Mouse (Mus musculus) G1E-ER4 (cell line): ENCODE results near the gene Phf2. TPM values are rescaled to one million over a fixed set of nuclear protein-coding genes. Genes with fewer than 3 reads are reported as not detected.

Experiments
- GATA1 ChIP-seq: IDR thresholded peaks from one replicate; pipeline ENCODE4 v1.8.0; 2012; ENCODE audit warnings: low read length, inconsistent platforms
- polyA plus RNA-seq: library from polyadenylated mRNA; stranded (reverse); fragments of >175 nt; gene quantifications from 2 replicates; pipeline ENCODE4 v1.2.3, GENCODE M21; 2012

Phf2 gene
- polyA plus RNA-seq, 1 experiment, result 57.8 TPM

DNA sequence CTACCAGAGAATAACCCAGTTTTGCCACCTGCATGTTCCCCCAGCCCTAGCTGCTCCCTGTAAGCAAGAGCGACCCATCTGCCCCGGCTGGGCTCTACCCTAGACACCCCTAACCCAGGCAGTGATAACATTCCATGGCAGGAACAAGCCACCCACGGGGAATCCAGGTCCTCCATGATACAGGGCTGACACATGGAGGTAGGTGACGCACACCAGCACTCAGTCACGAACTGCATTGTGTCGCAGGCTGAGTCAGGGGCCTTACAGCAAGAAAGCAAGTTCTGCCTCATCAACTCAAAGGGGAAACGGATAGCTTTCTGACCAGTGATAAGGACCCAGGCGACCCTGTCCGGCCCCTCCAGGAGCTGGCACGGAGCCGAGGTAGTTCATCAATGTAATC lies 74.0 kb downstream of the Phf2 start:
- TF ChIP-seq GATA1, result no peak

GRCm38 (mm10) chr13:48795711-48796110 lies 75.2 kb downstream of the Phf2 start:
- no peak for TF ChIP-seq GATA1

DNA sequence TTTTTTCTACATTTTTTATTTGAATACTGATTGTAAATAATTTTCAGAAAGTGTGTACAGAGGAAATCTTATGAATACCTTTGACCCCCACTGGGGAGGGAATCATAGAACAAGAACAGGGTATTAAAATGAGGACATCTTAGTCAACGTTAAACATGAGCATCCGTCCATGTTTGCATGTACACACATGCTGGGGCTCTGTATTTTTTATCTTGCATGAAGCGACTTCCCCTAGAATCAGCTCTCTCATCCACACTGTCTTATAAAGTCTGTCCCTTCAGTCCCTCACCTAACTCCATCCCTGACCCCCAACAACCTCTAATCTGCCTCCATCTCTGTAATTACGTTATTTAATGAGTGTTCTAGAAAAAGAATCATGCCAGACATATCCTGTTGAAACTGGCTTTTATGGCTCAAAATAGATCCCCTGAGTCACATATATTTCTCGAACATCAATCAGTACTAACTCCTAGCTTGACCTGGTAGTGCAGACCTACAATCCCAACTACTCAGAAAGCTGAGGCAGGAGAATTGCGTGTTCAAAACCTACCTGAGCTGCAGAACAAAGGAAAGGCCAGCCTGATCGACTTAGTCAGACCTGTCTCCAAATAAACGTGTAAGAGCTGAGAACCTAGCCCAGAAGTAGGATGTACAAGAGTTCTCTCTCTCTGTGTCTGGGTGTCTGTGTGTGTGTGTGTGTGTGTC lies 86.2 kb downstream of the Phf2 start:
- TF ChIP-seq GATA1, result no peak

DNA sequence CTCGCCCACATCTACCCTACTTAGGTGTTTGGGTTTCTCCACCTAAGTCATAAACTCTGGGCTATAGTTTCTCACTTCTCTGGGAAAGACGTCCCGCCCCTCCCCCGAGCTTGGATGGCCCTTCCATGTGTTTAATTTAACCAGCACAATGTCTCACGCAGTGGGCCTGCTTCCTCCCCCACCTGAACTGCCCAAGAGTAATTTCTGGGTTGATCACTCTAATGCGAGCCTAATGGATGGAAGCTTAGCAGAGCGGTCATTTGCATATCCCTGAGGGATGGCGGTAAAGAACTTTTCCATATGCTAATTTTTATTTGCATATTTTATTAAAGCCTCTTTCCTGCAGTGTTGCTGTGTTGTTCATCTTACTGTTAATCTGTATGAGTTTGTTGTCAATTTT lies 86.8 kb downstream of the Phf2 start:
- TF ChIP-seq GATA1, result no peak

GRCm38 (mm10) chr13:48782727-48783725 lies 87.9 kb downstream of the Phf2 start:
- no peak for TF ChIP-seq GATA1

- TF ChIP-seq GATA1, result no peak
Measured at GRCm38 (mm10) chr13:48780345-48781010, 90.4 kb downstream of the Phf2 start.

DNA sequence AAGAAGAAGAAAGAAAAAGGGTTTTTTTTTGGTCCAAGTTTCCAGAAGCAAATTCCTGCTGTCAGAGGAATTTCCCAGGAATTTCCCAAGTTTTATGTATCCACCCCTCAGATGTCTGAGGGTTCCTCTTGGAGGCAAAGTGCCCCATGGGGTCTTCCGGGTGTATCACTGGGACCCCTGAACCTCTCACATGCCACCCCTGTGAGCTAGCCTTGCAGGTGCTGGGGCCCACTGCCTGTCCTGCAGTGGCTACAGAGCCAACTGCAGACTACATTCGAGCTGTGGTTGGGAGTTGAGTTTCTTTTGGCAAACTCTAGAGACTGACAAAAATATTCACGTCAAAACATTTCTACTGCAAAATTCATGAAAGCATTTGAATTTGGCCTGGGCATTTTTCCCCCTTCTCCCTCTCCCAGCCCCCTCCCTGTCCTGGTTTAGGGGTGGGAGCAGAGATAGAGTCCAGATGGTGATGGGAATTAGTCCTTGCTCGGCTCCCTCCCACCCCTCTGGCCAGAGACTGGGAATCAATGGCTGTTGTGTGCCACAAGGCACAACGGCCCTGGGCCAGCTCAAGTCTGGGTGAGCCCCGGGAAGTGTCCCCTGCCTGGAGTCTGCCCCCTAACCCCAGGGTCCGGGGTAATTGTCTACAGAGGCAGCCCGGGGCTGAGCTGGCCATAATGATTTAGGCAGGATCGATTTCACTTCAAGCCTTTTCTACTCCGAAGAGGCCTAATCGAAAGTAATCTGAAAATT lies 91.2 kb downstream of the Phf2 start:
- TF ChIP-seq GATA1, result no peak

DNA sequence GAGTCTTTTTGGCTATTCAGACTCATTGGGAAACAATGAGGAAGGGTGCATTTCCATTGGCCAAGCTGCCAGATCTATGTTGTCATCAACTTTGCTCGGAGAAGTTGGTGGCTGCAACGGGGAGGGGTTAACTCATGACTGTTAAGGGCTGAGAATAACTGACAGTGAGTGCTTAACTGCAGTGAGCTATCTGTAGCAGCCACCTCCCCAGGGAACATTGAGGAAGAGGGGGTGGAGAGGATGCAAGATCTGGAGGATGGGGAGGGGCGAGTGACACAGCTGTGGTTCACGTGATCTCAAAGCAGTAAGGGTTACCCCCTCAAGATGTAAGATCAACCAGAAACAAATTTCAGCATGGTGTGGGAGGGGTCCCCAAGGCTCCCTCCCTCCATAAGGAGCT lies 92.8 kb downstream of the Phf2 start:
- TF ChIP-seq GATA1, result no peak

GRCm38 (mm10) chr13:48774506-48774905 lies 96.4 kb downstream of the Phf2 start:
- TF ChIP-seq GATA1, result no peak

DNA sequence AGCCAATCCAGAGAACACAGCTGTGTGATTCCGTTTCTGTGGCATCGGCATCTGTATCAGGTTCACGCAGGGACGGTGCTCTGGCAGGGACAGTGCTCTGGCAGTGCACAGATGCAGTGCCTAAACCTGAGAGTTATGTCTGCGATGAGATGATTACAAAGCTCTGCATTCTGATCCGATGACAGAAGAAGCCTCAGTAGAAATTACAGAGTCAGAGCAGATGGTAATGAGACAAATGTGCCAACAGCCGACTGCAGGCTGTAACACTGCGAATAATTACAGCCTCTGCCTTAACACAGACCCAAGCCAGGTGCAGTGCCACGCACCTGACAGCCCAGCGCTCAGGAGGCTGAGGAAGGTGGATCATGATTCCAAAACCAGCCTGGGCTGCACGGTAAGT lies 102.8 kb downstream of the Phf2 start:
- TF ChIP-seq GATA1, result no peak

DNA sequence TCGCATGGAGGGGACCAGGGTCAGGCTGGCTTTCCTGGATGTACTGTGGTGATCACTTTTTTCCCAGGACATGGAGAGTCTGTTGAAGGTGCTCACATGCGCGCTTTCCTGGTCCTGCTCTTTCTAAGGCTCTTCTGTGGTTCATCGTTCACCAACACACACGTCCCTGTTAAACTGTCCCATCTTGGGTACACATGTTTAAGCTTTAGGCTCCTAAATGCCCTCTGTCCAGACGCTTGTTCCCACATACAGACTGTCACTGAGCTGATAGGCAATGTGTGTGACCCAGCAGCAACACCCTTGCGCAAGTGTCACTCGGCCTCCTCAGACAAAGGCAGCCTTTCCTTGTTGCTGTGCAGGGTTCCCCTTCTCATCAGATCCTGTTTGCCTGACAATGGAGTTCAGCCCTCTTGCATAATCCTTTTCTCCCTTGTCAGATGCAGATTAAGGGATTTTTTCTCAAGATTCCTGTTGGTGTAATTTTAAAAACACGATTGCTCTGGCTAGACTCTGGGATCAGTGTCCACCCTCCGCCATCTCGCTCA lies 107.1 kb downstream of the Phf2 start:
- no peak for TF ChIP-seq GATA1

DNA sequence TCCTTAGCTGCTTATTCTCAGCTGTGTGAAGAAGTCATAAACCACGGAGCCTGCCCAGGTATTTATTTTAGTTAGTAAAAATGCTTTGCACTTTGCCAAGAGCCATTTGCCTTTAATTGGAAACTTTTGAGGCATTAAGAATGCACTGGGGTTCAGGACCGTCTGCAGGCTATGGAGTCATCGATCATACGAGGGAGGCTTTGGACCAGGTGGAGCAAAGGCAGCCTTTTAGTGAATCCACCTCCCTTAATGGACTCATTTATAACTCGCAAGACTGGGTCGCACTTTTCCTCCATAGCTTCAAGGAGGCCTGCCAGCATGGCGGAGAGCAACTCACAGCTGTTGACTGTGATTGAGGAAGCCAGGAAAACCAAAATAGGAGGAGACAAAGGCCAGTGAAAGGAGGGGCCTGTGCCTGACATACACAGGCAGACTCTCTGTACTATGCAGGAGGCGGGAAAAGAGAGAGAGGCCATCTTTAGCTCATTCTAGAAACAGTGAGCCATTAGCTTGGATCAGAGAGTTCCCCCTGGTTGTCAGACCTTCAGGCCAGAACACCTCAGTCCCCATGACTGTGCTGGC lies 110.0 kb downstream of the Phf2 start:
- TF ChIP-seq GATA1, result no peak

GRCm38 (mm10) chr13:48756769-48757168 lies 114.2 kb downstream of the Phf2 start:
- TF ChIP-seq GATA1, result no peak

Other genes with a start within 250 kb of the Phf2 start
- not detected in 2 replicates for gene Ptpdc1, start 245.5 kb downstream of the Phf2 start, polyA plus RNA-seq
- not detected in 2 replicates for gene Barx1, start 208.1 kb downstream of the Phf2 start, polyA plus RNA-seq
- 198 and 211 TPM in 2 replicates for gene Fam120a, start 96.9 kb upstream of the Phf2 start, polyA plus RNA-seq